Mouse (Mus musculus) small intestine, adult 2 months (tissue): ENCODE data around the gene Mff.

Experiments used
- CTCF ChIP-seq: fragments of 200-500 bp; IDR thresholded peaks from 2 replicates; pipeline ENCODE4 v1.5.1; 2012; ENCODE audit warnings: low read depth, mild to moderate bottlenecking, control low read depth, inconsistent platforms, low read length, moderate library complexity, mixed read lengths; ENCODE audit not compliant: insufficient replicate concordance, insufficient read length; ENCODE audit errors: extremely low read depth
- POLR2A ChIP-seq: fragments of 200-500 bp; IDR thresholded peaks from 2 replicates; pipeline ENCODE4 v1.6.1; 2012; ENCODE audit warnings: low read depth, mild to moderate bottlenecking, control low read depth, inconsistent platforms, low read length, moderate library complexity

DNA sequence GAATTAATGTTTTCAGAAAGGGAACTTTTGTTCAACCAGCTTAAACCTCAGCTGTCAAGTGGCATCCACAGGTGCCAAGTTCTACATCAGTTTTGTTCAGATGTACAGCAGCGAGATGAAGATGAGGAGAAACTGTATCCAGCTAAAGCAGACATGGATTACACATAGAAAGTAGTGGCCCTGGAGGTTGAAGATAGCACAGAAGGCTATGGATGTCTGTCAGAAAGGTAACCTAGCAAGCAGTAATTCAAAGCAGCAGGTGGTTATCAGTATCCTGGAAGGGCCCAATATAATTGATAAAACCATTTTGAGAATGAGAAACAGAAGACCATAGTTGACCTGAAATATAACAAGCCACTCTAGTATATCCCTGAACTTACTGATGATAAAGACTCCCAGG is 8.7 kb downstream of the Mff start:
- TF ChIP-seq CTCF (no peak), POLR2A (no peak)
